Mouse (Mus musculus): ENCODE data around the gene Hcn3.

Gene Hcn3

GRCm38 (mm10) chr3:89159616-89160344 lies at the start of gene Hcn3:
Gene Hcn3 (minus strand): TSS chr3:89160196.
- DNase-seq (ENCODE audit: low read depth): peak; percentile 71

GRCm38 (mm10) chr3:89209731-89210130 lies 49.7 kb upstream of the Hcn3 start:
- no peak for DNase-seq (ENCODE audit: low read depth)

- no peak for DNase-seq (ENCODE audit: low read depth)
Observed at GRCm38 (mm10) chr3:89208736-89209135, 48.7 kb upstream of the Hcn3 start.

DNA sequence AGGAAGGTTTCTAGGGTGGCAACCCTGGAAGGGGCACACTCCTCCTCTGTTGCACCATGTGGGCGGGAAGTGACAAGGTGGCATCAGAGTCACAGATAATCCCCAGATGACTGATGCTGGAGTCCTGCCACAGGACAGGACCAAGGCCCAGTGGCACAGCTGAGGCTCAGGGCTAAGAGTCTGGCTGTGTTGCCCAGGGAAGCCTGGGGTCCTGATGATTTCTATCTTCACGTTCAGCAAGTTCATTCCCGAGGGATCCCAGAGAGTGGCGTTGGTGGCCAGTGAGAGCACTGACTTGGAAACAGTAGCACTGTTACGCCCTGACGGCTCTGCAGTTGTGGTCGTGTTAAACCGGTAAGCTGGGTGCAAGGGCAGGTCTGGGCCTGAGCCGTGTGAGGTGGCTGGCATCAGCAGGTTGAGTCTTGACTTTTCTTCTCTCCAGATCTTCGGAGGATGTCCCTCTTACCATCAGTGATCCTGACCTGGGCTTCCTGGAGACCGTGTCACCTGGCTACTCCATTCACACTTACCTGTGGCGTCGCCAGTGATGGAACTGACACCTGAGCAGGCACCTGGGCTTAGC lies 48.2 kb upstream of the Hcn3 start:
- no peak for DNase-seq (ENCODE audit: low read depth)

GRCm38 (mm10) chr3:89206695-89207094 lies 46.7 kb upstream of the Hcn3 start:
- DNase-seq (ENCODE audit: low read depth): no peak

GRCm38 (mm10) chr3:89206079-89206478 lies 46.1 kb upstream of the Hcn3 start:
- no peak for DNase-seq (ENCODE audit: low read depth)

DNA sequence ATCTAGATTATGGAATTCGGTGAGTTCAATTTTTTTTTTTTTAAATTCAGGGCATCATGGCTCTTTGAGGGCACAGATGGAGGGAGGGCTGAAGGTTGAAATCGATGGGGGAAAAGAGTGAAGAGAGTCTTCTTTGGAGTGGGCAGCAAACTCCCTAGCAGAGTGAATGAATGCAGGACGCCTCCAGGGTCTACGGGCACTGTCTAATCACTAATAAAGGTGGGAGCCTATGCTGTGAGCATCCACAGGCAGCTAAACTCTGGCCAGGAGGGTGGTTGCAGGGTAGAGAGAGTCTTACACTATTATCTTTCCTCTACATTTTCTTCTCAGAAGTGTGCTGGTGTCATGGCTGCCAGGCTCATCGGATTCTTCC lies 43.1 kb upstream of the Hcn3 start:
- no peak for DNase-seq (ENCODE audit: low read depth)

DNA sequence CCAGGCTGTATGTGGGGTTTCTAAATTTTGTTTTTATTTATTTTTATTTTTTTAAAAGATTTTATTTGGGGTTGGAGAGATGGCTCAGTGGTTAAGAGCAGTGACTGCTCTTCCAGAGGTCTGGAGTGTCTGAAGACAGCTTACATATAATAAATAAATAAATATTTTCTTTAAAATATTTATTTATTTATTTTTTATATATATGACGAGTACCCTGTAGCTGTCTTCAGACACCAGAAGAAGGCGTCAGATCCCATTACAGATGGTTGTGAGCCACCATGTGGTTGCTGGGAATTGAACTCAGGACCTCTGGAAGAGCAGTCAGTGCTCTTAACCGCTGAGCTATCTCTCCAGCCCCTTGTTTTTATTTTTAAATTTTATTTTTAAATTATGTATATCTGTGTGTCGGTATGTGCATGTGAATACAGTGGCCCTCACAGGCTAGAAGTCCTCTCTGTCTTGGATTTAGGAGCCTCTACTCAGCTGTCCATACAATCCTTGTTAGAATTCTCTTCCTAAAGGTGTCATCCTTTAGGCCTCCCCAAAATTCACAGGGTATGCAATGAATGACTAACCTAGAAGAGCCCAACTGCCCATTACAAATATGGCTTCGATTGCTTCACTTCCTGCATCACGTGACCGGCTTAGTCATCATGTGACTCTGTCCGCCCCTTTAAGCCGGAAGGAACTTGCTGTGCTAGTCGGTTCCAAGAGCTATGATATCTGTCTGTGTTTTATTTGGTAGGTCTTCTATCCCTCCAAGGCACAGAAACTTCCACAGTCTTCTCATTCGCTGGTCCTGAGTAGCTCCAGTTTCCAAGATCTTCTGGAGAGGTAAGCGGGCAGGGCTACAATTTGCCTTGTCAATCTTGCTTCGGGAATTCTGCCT lies 42.5 kb upstream of the Hcn3 start, which contains the start of gene Gba:
Gene Gba, plus strand, starts transcription at position 676 of the 889 bp plus-strand sequence.
- peak; percentile 94 for DNase-seq (ENCODE audit: low read depth)

GRCm38 (mm10) chr3:89199839-89200238 lies 39.8 kb upstream of the Hcn3 start:
- no peak for DNase-seq (ENCODE audit: low read depth)

DNA sequence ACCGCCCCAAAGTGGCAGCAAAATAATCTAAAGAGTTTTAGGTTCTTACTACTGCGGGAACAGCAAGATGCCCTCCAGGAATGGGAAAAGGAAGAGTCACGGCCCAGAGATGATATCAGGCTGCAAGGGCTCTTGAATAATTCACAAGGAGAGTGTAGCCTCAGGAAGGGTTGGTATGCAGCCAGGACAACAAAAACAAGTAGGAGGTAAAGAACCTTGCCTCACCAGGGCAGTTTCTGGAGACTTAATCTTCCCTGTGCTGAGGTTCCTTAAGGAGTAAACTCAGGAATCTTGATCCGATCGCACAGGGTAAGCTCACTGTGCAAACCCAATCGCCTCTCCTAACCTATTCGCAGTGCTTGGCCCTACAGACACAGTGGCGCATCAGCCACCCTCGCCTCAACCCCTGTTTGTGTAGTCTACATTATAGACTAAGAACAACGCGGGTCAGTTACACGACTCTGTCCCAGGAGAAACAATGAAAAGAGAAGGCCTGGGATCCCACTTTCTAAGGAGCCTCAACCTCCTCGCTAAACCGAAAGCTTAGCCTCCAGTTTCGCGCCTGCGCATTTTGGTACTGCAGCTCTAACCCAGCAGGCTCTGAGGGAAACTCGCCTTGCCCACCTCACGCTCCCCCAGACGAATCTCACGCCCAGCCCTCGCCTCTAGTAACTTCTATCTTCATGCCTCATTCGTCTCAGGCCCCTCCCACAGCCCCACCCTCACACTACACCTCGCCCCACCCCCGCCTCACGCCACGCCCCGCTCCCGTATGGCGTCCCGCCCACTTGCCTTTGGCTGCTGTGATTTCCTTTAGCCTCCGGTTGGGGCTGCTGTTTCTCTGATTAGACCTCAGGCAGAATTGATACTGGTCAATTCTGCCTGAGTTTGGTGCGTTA lies 36.2 kb upstream of the Hcn3 start:
- peak; percentile 82 for DNase-seq (ENCODE audit: low read depth)

DNA sequence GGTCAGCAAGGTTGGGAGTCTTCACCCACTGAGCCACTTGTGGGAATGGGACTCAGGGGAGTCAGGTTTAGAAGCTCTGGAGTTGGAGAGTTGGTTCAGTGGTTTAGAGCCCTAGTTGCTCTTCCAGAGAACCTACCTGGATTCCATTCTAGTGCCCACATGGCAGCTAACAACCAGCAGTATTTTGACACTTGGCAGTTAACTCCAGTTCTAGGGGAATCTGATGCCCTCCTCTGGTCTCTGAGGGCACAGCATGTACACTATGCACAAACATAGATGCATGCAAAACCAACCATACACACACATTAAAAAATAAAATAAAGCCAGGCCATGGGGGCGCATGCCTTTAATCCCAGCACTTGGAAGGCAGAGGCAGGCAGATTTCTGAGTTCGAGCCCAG lies 33.9 kb upstream of the Hcn3 start:
- DNase-seq (ENCODE audit: low read depth): no peak

DNA sequence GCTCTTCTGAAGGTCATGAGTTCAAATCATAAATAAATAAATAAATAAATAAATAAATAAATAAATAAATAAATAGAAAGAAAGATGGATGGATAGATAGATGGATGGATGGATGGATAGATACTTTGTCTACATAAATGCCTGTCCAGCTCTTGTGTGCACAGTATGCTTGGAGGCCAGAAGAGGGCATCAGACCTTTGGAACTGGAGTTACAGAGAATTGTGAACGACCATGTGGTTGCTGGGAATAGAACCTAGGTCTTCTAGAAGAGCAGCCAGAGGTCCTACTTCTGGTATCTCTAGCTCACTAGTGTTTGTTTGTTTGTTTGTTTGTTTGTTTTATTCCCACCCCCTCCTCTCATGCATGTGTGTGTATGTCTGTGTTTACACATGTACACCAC lies 33.4 kb upstream of the Hcn3 start:
- no peak for DNase-seq (ENCODE audit: low read depth)

GRCm38 (mm10) chr3:89190436-89190835 lies 30.4 kb upstream of the Hcn3 start:
- no peak for DNase-seq (ENCODE audit: low read depth)

- DNase-seq (ENCODE audit: low read depth): no peak
Observed at GRCm38 (mm10) chr3:89188478-89188875, 28.5 kb upstream of the Hcn3 start.

- no peak for DNase-seq (ENCODE audit: low read depth)
Observed at GRCm38 (mm10) chr3:89187690-89188477, 27.9 kb upstream of the Hcn3 start.

- DNase-seq (ENCODE audit: low read depth): no peak
Observed at GRCm38 (mm10) chr3:89187197-89187596, 27.2 kb upstream of the Hcn3 start.

- no peak for DNase-seq (ENCODE audit: low read depth)
Observed at GRCm38 (mm10) chr3:89183959-89184315, 23.9 kb upstream of the Hcn3 start.

DNA sequence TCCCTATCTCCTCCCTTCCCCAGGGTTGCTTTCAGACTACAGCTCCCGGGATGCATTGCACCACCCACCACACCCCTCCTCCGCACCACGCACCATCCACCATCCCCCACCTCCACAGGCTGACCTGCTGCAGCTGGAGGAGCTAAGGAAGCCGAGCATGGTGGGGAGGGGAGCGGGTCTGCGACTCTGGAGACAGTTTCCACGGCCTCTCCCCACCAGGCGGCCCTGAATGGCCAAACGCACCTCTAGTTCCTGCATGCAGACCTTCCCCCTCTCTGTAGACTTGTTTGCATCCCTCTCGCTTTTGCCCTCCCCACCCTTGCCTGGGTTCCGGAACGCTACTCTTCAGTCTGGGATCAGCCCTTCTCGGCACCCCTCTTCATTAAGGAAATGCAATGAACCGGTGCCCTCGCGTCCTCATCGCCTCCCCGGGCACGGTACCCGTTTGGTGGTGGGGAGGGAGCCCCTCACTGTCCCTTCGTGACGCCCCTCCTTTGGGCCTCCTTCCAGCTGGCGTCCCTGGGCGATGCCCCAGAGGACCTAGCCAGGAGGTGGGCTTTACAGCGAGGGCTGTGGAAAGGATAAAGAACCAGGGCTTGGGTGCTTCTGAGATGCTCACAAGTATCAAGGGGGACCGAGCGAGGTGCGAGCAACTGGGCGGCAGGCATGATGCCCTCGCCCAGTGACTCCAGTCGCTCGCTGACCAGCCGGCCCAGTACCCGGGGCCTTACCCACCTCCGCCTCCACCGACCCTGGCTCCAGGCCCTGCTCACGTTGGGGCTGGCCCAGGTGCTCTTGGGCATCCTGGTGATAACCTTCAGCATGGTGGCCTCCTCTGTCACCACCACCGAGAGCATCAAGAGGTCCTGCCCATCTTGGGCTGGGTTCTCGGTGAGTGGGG lies 23.3 kb upstream of the Hcn3 start, which contains the start of gene Fam189b:
Gene Fam189b, plus strand, starts transcription at position 86 of the 901 bp plus-strand sequence.
- DNase-seq (ENCODE audit: low read depth): no peak

- DNase-seq (ENCODE audit: low read depth): no peak
Observed at GRCm38 (mm10) chr3:89182531-89183057, 22.6 kb upstream of the Hcn3 start.
